Mouse (Mus musculus): Measurements from ENCODE around the gene Kntc1.

- TF ChIP-seq CTCF (IDR thresholded peaks at IDR 0.05; ENCODE audit: low read depth): no peak
- no peak for TF ChIP-seq EP300 (optimal IDR thresholded peaks at IDR 0.05)
These were observed 113.1 kb downstream of the Kntc1 start for GRCm38 (mm10) chr5:123862374-123863350.

All from stomach, postnatal 0 days (tissue).